Mouse (Mus musculus) bone marrow, adult 2 months (tissue): Measurements from ENCODE around the gene Auh. TPM values are rescaled to one million over a fixed set of nuclear protein-coding genes. Genes with fewer than 3 reads are reported as not detected.

Experiments
- H3K27ac ChIP-seq: fragments of 200-500 bp; 2 replicates; pipeline ENCODE4 v1.5.1; 2012; ENCODE audit warnings: low read depth, mild to moderate bottlenecking, control low read depth, inconsistent platforms, low read length; ENCODE audit not compliant: control insufficient read depth, poor library complexity, insufficient read depth
- H3K4me1 ChIP-seq: fragments of 200-500 bp; 2 replicates; pipeline ENCODE4 v1.6.1; 2011; ENCODE audit warnings: low read length; ENCODE audit not compliant: control insufficient read depth, insufficient read depth
- H3K4me3 ChIP-seq: fragments of 200-500 bp; replicated peaks from 2 replicates; pipeline ENCODE3; 2011; ENCODE audit warnings: mild to moderate bottlenecking, low read depth, low read length, control low read depth; ENCODE audit not compliant: control insufficient read depth
- CTCF ChIP-seq: fragments of 200-500 bp; IDR thresholded peaks from 2 replicates; pipeline ENCODE4 v1.5.1; 2011; ENCODE audit warnings: low read length, control low read depth; ENCODE audit not compliant: control insufficient read depth, insufficient read depth
- POLR2A ChIP-seq: fragments of 200-500 bp; IDR thresholded peaks from 2 replicates; pipeline ENCODE4 v1.6.1; 2011; ENCODE audit warnings: low read depth, mild to moderate bottlenecking, control low read depth, low read length, borderline replicate concordance; ENCODE audit not compliant: control insufficient read depth
- WGBS: fragments of 180-500 bp; shearing (Covaris S2); methylation state at CpG from one replicate; pipeline ENCODE4 v1.1.7; 2018; 5-methylcytosine and 5-hydroxymethylcytosine counted together
- polyA plus RNA-seq: library from polyadenylated mRNA; stranded (reverse); fragments of >200 nt; gene quantifications from 2 replicates; pipeline ENCODE4 v1.2.4, GENCODE M21; 2011; ENCODE audit warnings: low replicate concordance; ENCODE audit not compliant: missing spikeins, insufficient read depth, insufficient read length

The Auh gene
- polyA plus RNA-seq, 1 experiment: 30.1 TPM

- Histone ChIP-seq H3K27ac (no peak overlapping the region), H3K4me1 (no peaks in the 10 kb centered on the region; the same call in 1 of the 2 replicates), H3K4me3 (no peak overlapping the region)
- WGBS: 91% methylated on average over 9 of the region's 9 CpGs
- TF ChIP-seq POLR2A (no peak), CTCF (no peak)
Measured at GRCm38 (mm10) chr13:52879291-52879690, 50.2 kb downstream of the Auh start.

GRCm38 (mm10) chr13:52878823-52879222, 50.7 kb downstream of the Auh start:
- no peak overlapping the region for H3K27ac ChIP-seq
- no peaks in the 10 kb centered on the region; the same call in 1 of the 2 replicates for H3K4me1 ChIP-seq
- TF ChIP-seq POLR2A (no peak), CTCF (no peak)
- 81% methylated on average over 7 of the region's 7 CpGs for WGBS
- H3K4me3 ChIP-seq: no peak overlapping the region

- no peaks in the 10 kb centered on the region for H3K4me1 ChIP-seq
- H3K27ac ChIP-seq: no peak overlapping the region
- no peak for TF ChIP-seq CTCF
- no peak for TF ChIP-seq POLR2A
- WGBS: 86% methylated on average over 25 of the region's 25 CpGs
- H3K4me3 ChIP-seq: no peak overlapping the region
Measured at GRCm38 (mm10) chr13:52875541-52876325, 53.7 kb downstream of the Auh start.

DNA sequence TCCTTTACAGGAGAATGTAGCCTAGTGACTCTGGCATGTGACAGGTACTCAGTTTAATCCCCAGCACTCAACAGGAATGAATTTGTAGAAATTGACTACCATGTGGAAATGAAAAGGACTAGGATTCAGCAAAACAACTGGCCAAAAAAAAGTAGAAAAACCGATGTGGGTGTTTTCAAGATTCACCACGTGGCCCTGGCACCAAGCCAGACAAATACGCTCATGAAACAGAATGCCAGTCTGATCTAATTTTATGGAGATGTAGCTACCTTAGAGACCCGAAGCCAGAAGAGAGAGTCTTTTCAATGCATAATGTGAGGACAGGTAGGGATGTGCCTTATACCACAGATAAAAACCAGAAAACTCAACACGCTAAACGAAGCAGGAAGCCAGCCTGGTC, 54.4 kb downstream of the Auh start:
- WGBS: 52% methylated on average over 6 of the region's 6 CpGs
- TF ChIP-seq POLR2A: no peak
- no peak for TF ChIP-seq CTCF
- H3K27ac ChIP-seq: no peak overlapping the region

DNA sequence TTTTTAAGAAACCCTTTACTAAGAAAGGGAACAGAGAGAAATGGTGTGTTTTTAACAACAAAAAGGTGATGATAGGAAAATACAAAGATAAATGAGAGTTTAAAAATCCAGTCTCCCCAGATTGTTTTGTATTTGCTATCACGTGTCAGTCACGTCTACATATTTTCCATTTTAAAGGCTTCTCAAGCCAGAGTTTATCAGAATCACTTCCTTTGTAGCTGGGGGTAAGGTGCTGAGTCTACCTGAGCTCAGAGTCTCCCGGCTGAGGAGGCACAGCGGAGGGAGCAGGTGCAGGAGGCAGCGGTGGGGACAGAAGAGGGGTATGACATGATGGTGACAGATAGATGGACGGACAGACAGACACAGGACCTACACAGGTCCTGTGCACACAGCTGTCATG, 55.1 kb downstream of the Auh start:
- 79% methylated on average over 6 of the region's 6 CpGs for WGBS
- no peak overlapping the region for H3K4me3 ChIP-seq
- no peak overlapping the region for H3K27ac ChIP-seq
- TF ChIP-seq CTCF: no peak
- TF ChIP-seq POLR2A: no peak
- no peaks in the 10 kb centered on the region for H3K4me1 ChIP-seq

More for the DNA sequence above, 54.4 kb downstream of the Auh start:
- H3K4me3 ChIP-seq: no peak overlapping the region
- H3K4me1 ChIP-seq: no peaks in the 10 kb centered on the region

DNA sequence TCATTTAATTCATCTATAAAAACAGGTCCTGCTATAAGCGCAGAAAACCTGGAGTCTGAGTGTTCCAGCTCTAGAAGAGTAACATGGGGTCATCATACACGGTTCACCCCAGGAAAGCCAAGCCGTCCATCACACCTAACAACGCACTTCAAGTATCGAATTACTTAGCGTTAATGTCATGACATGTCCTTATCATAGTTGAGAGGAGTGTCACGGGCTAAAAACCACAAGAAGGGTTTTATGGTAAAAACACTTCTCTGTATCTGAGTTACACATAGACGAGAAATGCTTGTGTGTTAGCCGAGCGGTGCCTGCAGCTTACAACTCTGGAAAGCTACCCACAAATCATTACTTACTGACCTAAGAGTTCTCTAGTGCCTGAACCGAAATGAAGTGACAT, 55.6 kb downstream of the Auh start:
- Histone ChIP-seq H3K4me3 (no peak overlapping the region), H3K4me1 (no peaks in the 10 kb centered on the region; the same call in 1 of the 2 replicates), H3K27ac (no peak overlapping the region)
- WGBS: 65% methylated on average over 11 of the region's 11 CpGs
- no peak for TF ChIP-seq CTCF
- no peak for TF ChIP-seq POLR2A

GRCm38 (mm10) chr13:52866005-52866792, 63.3 kb downstream of the Auh start:
- H3K27ac ChIP-seq: no peak overlapping the region
- no peaks in the 10 kb centered on the region; the same call in 1 of the 2 replicates for H3K4me1 ChIP-seq
- H3K4me3 ChIP-seq: no peak overlapping the region
- TF ChIP-seq CTCF: no peak
- WGBS: 83% methylated on average over 15 of the region's 15 CpGs

GRCm38 (mm10) chr13:52863436-52863835, 66.0 kb downstream of the Auh start:
- WGBS: 85% methylated on average over 8 of the region's 8 CpGs
- H3K4me1 ChIP-seq: no peaks in the 10 kb centered on the region

More at GRCm38 (mm10) chr13:52863436-52863835, 66.0 kb downstream of the Auh start:
- H3K27ac ChIP-seq: no peak overlapping the region
- H3K4me3 ChIP-seq: no peak overlapping the region
- no peak for TF ChIP-seq CTCF
- no peak for TF ChIP-seq POLR2A
